Mouse (Mus musculus) olfactory bulb, adult 2 months (tissue): ENCODE results near the gene Taf1. TPM values are rescaled to one million over a fixed set of nuclear protein-coding genes. Genes with fewer than 3 reads are reported as not detected.

Experiments
- H3K27ac ChIP-seq: fragments of 200-500 bp; 2 replicates; pipeline ENCODE4 v1.5.1; 2012; ENCODE audit warnings: low read depth, low read length; ENCODE audit not compliant: insufficient read depth
- H3K4me1 ChIP-seq: fragments of 200-500 bp; 2 replicates; pipeline ENCODE4 v1.6.1; 2012; ENCODE audit warnings: low read length; ENCODE audit not compliant: control insufficient read depth, insufficient read depth
- H3K4me3 ChIP-seq: fragments of 200-500 bp; 2 replicates; pipeline ENCODE4 v1.5.1; 2012; ENCODE audit warnings: mild to moderate bottlenecking, low read depth, low read length, moderate library complexity; ENCODE audit not compliant: insufficient read depth
- CTCF ChIP-seq: fragments of 200-500 bp; IDR thresholded peaks from 2 replicates; pipeline ENCODE4 v1.5.1; 2012; ENCODE audit warnings: low read depth, mild to moderate bottlenecking, low read length, moderate library complexity; ENCODE audit not compliant: insufficient read depth
- POLR2A ChIP-seq: fragments of 200-500 bp; IDR thresholded peaks from 2 replicates; pipeline ENCODE4 v1.6.1; 2012; ENCODE audit warnings: mild to moderate bottlenecking, low read depth, low read length, moderate library complexity; ENCODE audit not compliant: insufficient read depth
- whole genome bisulfite sequencing: fragments of 180-500 bp; shearing (Covaris S2); methylation state at CpG from one replicate; pipeline ENCODE4 v1.1.7; 2018; 5-methylcytosine and 5-hydroxymethylcytosine counted together
- polyA plus RNA-seq: library from polyadenylated mRNA; stranded (reverse); fragments of >200 nt; gene quantifications from 2 replicates; pipeline ENCODE4 v1.2.4, GENCODE M21; 2012; ENCODE audit warnings: low replicate concordance; ENCODE audit not compliant: missing spikeins, insufficient read depth, insufficient read length

Gene Taf1
- polyA plus RNA-seq, 1 experiment: not detected

GRCm38 (mm10) chrX:101617889-101618288 is 85.4 kb downstream of the Taf1 start:
- no peak overlapping the region for H3K4me3 ChIP-seq
- WGBS: 77% methylated on average over 10 of the region's 10 CpGs
- TF ChIP-seq CTCF (no peak), POLR2A (no peak)
- H3K27ac ChIP-seq: no peak overlapping the region
- 0 out of 2 replicates have a peak, but pooled peaks cover 4% of the 10 kb centered on the region for H3K4me1 ChIP-seq

DNA sequence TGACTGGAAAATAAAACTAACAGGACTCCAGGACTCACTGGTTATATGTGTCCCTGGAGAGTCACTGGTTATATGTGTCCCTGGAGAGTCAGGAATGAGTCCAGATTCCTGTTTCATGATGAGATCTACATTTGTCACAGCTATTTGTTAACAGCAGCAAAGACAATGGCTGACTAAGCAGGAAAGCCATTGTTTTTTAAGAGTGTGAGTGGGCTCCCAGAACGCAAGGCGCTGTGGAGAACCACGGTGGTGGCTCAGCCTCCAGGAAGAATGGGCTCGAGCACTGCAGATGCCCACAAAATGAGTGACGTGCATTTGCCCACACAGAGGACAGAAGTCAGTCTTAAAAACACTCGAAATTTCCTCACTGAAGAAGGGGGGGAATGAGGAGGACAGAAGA is 87.8 kb downstream of the Taf1 start:
- TF ChIP-seq CTCF (no peak), POLR2A (no peak)
- 51% methylated on average over 6 of the region's 6 CpGs for WGBS
- H3K27ac ChIP-seq: no peak overlapping the region
- 0 out of 2 replicates have a peak, but pooled peaks cover 4% of the 10 kb centered on the region for H3K4me1 ChIP-seq
- no peak overlapping the region for H3K4me3 ChIP-seq

DNA sequence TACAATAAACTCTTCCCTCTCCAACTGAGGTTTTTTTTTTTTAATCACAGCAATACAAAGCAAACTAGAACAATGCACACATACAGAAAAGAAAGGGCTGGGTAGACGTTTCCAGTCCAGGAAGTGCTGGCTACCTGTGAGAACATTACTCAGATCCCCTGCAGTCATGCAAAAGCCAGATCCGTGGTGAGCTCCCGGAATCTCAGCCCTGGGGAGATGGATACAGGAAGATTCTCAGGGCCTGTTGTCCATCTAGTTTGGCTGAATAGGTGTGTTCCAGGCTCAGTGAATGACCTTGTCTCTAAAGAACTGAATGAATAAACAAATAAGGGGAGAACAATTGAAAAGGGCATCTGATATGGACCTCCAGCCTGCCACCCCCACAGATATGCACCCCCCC is 90.0 kb downstream of the Taf1 start:
- TF ChIP-seq POLR2A (no peak), CTCF (no peak)
- H3K4me1 ChIP-seq: 0 out of 2 replicates have a peak, but pooled peaks cover 4% of the 10 kb centered on the region
- no peak overlapping the region for H3K4me3 ChIP-seq
- no peak overlapping the region for H3K27ac ChIP-seq
- 55% methylated on average over 3 of the region's 3 CpGs for WGBS

- H3K4me3 ChIP-seq: no peak overlapping the region
- WGBS: 32% methylated on average over 9 of the region's 9 CpGs
- no peaks in the 10 kb centered on the region for H3K4me1 ChIP-seq
- TF ChIP-seq POLR2A (no peak), CTCF (no peak)
- 0 out of 2 replicates have a peak overlapping the region, but pooled peaks have one; percentile 40 for H3K27ac ChIP-seq
Measured at GRCm38 (mm10) chrX:101636821-101637525, 104.4 kb downstream of the Taf1 start.

GRCm38 (mm10) chrX:101638856-101639255 is 106.3 kb downstream of the Taf1 start:
- H3K27ac ChIP-seq: no peak overlapping the region
- 43% methylated on average over 3 of the region's 3 CpGs for WGBS

DNA sequence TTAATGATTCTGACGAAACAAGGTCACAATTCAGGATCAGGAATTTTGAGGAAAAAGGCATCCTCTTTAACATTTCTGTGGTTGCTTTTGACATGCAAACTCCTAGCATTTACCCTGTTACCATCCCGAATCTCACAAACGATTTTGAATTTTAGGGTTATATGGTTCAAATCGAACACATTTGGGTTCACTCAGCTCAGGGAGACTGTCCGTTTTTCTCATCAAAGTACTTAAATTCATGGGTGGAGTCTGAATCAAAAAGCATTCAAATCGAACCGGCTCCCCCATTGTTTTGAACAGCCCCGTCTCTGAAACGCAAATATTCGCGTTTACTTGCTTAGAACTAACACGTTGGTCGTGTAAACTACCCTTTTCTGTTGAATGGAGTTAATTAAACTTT is 106.8 kb downstream of the Taf1 start:
- Histone ChIP-seq H3K27ac (0 out of 2 replicates have a peak overlapping the region, but pooled peaks have one; percentile 44), H3K4me3 (no peak overlapping the region), H3K4me1 (no peaks in the 10 kb centered on the region)
- TF ChIP-seq POLR2A (no peak), CTCF (no peak)
- 17% methylated on average over 13 of the region's 13 CpGs for WGBS

More at GRCm38 (mm10) chrX:101638856-101639255, 106.3 kb downstream of the Taf1 start:
- TF ChIP-seq CTCF (no peak), POLR2A (no peak)
- H3K4me1 ChIP-seq: no peaks in the 10 kb centered on the region
- H3K4me3 ChIP-seq: no peak overlapping the region

- H3K4me1 ChIP-seq: no peaks in the 10 kb centered on the region
- TF ChIP-seq CTCF: no peak
- TF ChIP-seq POLR2A: no peak
- peak within 1 kb of the TSS; percentile 69 for H3K4me3 ChIP-seq
- WGBS: 17% methylated on average over 24 of the region's 24 CpGs
- peak within 1 kb of the TSS; percentile 98 for H3K27ac ChIP-seq
Measured at GRCm38 (mm10) chrX:101639741-101640166, 107.2 kb downstream of the Taf1 start, which contains the start of gene Ogt. TSS of gene Ogt (plus strand) at chrX:101640060.

GRCm38 (mm10) chrX:101640194-101641160 is 107.9 kb downstream of the Taf1 start:
- 16% methylated on average over 45 of the region's 45 CpGs for WGBS
- no peak for TF ChIP-seq CTCF
- no peaks in the 10 kb centered on the region for H3K4me1 ChIP-seq
- peak overlapping the region; percentile 69 for H3K4me3 ChIP-seq
- H3K27ac ChIP-seq: peak overlapping the region; percentile 98

- 12% methylated on average over 6 of the region's 6 CpGs for WGBS
- peak overlapping the region; percentile 69 for H3K4me3 ChIP-seq
- no peak for TF ChIP-seq POLR2A
- TF ChIP-seq CTCF: no peak
- H3K27ac ChIP-seq: peak overlapping the region; percentile 98
- H3K4me1 ChIP-seq: no peaks in the 10 kb centered on the region
Measured at GRCm38 (mm10) chrX:101641161-101641530, 108.6 kb downstream of the Taf1 start.
